Comparison of ENCODE assay signal across 8 mouse cellular contexts in the genomic region with DNA sequence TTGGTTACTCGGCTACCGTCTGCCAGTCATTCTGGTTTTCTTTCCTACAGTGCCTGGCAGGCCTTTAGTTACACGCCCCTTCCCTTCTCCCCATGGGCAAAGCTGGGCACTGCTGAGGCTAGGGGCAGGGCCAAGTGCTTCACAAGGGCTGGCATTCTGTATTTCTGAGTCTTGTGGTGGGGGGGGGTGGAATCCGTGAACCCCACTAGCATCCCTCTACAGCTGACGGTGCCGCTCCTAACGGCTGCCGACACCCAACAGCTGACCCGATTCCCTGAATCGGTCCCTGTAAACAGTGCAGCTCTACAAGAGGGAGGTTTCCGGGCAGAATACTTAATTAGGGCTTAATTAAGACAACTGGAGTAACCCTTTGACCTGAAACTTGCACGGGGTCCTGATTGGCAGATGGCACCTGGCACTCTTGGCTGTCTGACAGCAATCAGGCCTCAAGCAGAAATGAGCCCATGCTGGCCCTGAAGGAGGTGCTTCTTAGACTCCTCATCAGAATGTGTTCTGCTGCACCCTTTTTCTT. TPM values are rescaled to one million over a fixed set of nuclear protein-coding genes. Genes with fewer than 3 reads are reported as not detected.
DNase-seq lines count a peak whose midpoint lies in the region; ATAC-seq lines count a peak whose summit lies in the region.
"Had no signal": no experiment of that assay in that cellular context is flagged by ENCODE, and none has a peak within 500 bp of the region (broad histone marks: within the 10 kb centered on the region; RNA-seq: fewer than 3 reads in every experiment).

No protein-coding gene starts in this region.

- no peaks in the 10 kb centered on the region for H3K27me3 ChIP-seq in midbrain, embryonic 13.5 days
- H3K27me3 ChIP-seq in midbrain, embryonic 11.5 days (ENCODE audit: control insufficient read depth, insufficient read depth, low read length) = no peaks in the 10 kb centered on the region

- H3K4me1 ChIP-seq in midbrain, embryonic 13.5 days (replicated peaks) = peaks cover 15% of the 10 kb centered on the region
- no peaks in the 10 kb centered on the region for H3K4me1 ChIP-seq in midbrain, embryonic 11.5 days (ENCODE audit: control insufficient read depth, insufficient read depth, low read length)

- WGBS in midbrain, embryonic 13.5 days = 47% methylated on average over 12 of the region's 12 CpGs
- WGBS in midbrain, embryonic 11.5 days = 75% methylated on average over 12 of the region's 12 CpGs

- no peak overlapping the region for H3K4me3 ChIP-seq in midbrain, embryonic 13.5 days (replicated peaks)
- no peak overlapping the region for H3K4me3 ChIP-seq in midbrain, embryonic 11.5 days (ENCODE audit: low read depth, low read length)

- DNase-seq in midbrain, embryonic 11.5 days (ENCODE audit: low spot score, missing footprints) = no peak
- DNase-seq in frontal cortex, postnatal 10 days (ENCODE audit: low spot score in 2 of 2) = peak; percentile 24 to 38
- DNase-seq in left cerebral cortex, postnatal 10 days (ENCODE audit: extremely low spot score in 1 of 2, low spot score in 2 of 2) = peak; percentile 43 to 46
- DNase-seq in right cerebral cortex, postnatal 4 days = peak; percentile 22
- DNase-seq in kidney, postnatal 4 days = no peak
- DNase-seq: heart, postnatal 10 days had no signal

- ATAC-seq in midbrain, embryonic 13.5 days = peak; percentile 81
- no peak for ATAC-seq in midbrain, embryonic 11.5 days (ENCODE audit: low FRiP score)
- no peak for ATAC-seq in inflammation-experienced regulatory T-cells, adult 6 months

- no peaks in the 10 kb centered on the region for H3K36me3 ChIP-seq in midbrain, embryonic 13.5 days
- H3K36me3 ChIP-seq in midbrain, embryonic 11.5 days (ENCODE audit: control insufficient read depth, insufficient read depth, low read length) = no peaks in the 10 kb centered on the region

- H3K27ac ChIP-seq in midbrain, embryonic 13.5 days = no peak overlapping the region
- no peak overlapping the region for H3K27ac ChIP-seq in midbrain, embryonic 11.5 days (ENCODE audit: low read depth, low read length)

- no peak overlapping the region for H3K9ac ChIP-seq in midbrain, embryonic 13.5 days (replicated peaks)
- no peak overlapping the region for H3K9ac ChIP-seq in midbrain, embryonic 11.5 days (ENCODE audit: low read length)

- H3K4me2 ChIP-seq in midbrain, embryonic 13.5 days (replicated peaks) = no peak overlapping the region
- no peak overlapping the region for H3K4me2 ChIP-seq in midbrain, embryonic 11.5 days

- intact Hi-C loops in left cerebral cortex, postnatal 10 days (cut with DNase I) = no loop called here

- H3K9me3 ChIP-seq in midbrain, embryonic 13.5 days = no peaks in the 10 kb centered on the region
- H3K9me3 ChIP-seq in midbrain, embryonic 11.5 days (ENCODE audit: control insufficient read depth, low read length) = no peaks in the 10 kb centered on the region

RNA-seq across cellular contexts. Expression of a gene that starts 24.2 kb away (rescaled TPM):
- polyA plus RNA-seq in midbrain, embryonic 13.5 days (2015; fragmentation: Nextera tagmentation; extraction: Ambion mirVana) = 1.1 and 1.2 TPM in 2 replicates
- polyA plus RNA-seq in midbrain, embryonic 11.5 days (2014; fragmentation: Nextera tagmentation; extraction: Ambion mirVana) = 1.0 and 1.3 TPM in 2 replicates
- total RNA-seq in left cerebral cortex, postnatal 10 days (2021) = 10 to 100 TPM; 13.5 to 18.5 TPM
- not detected for polyA plus RNA-seq in inflammation-experienced regulatory T-cells, adult 6 months (2017; shearing (Covaris generic))

Comparison
In these comparisons a context has a peak if more than half of its experiments do, and no peak if none do; other contexts are left out.
1. DNase-seq: peak in frontal cortex, postnatal 10 days (2 of 2), left cerebral cortex, postnatal 10 days (2 of 2) and right cerebral cortex, postnatal 4 days (single experiment); none in midbrain, embryonic 11.5 days (single experiment) and kidney, postnatal 4 days (0 of 2).